Mouse (Mus musculus) kidney, adult 2 months (tissue): Measurements from ENCODE around the gene Iars2.

Source experiments
- CTCF ChIP-seq: fragments of 200-500 bp; conservative IDR thresholded peaks from 2 replicates; pipeline ENCODE4 v1.5.1; 2011; ENCODE audit warnings: low read depth, mild to moderate bottlenecking, control low read depth, low read length, moderate library complexity, mixed read lengths; ENCODE audit not compliant: insufficient read depth, insufficient read length
- POLR2A ChIP-seq: fragments of 200-500 bp; IDR thresholded peaks from one replicate; pipeline ENCODE4 v1.6.1; 2011; ENCODE audit warnings: low read depth, low read length, control low read depth

GRCm38 (mm10) chr1:185315846-185316568 lies 13.2 kb downstream of the Iars2 start:
- no peak for TF ChIP-seq CTCF
- TF ChIP-seq POLR2A: no peak
